Mouse (Mus musculus) stomach, embryonic 16.5 days (tissue): ENCODE results near the gene Olfr311. TPM values are rescaled to one million over a fixed set of nuclear protein-coding genes. Genes with fewer than 3 reads are reported as not detected.

Experiments
- ATAC-seq: fragments of 200-750 bp; cut with Nextera tagmentation; 2 replicates; pipeline ENCODE4 v1.8.0; 2017; ENCODE audit warnings: moderate number of reproducible peaks, moderate TSS enrichment; ENCODE audit not compliant: insufficient read depth, low FRiP score
- H3K27ac ChIP-seq: fragments of 300-500 bp; sonication (generic); 2 replicates; pipeline ENCODE4 v1.5.1; 2014; ENCODE audit warnings: low read length
- H3K27me3 ChIP-seq: fragments of 300-500 bp; sonication (generic); 2 replicates; pipeline ENCODE4 v1.6.1; 2014; ENCODE audit warnings: low read length, control low read depth, mixed read lengths; ENCODE audit not compliant: control insufficient read depth, insufficient read depth
- H3K36me3 ChIP-seq: fragments of 300-500 bp; sonication (generic); 2 replicates; pipeline ENCODE4 v1.6.1; 2014; ENCODE audit warnings: low read length; ENCODE audit not compliant: control insufficient read depth, insufficient read depth
- H3K4me1 ChIP-seq: fragments of 300-500 bp; sonication (generic); 2 replicates; pipeline ENCODE4 v1.6.1; 2014; ENCODE audit warnings: low read length, control low read depth, mixed read lengths; ENCODE audit not compliant: control insufficient read depth, insufficient read depth
- H3K4me2 ChIP-seq: fragments of 300-500 bp; sonication (generic); 2 replicates; pipeline ENCODE4 v1.6.1; 2014; ENCODE audit warnings: low read depth, low read length, mixed read lengths
- H3K4me3 ChIP-seq: fragments of 300-500 bp; sonication (generic); replicated peaks from 2 replicates; pipeline ENCODE4 v1.5.1; 2014; ENCODE audit warnings: mild to moderate bottlenecking, low read length
- H3K9ac ChIP-seq: fragments of 300-500 bp; sonication (generic); 2 replicates; pipeline ENCODE4 v1.6.1; 2014; ENCODE audit warnings: low read length
- H3K9me3 ChIP-seq: fragments of 300-500 bp; sonication (generic); replicated peaks from 2 replicates; pipeline ENCODE4 v1.6.1; 2016; ENCODE audit warnings: low read length, control low read depth; ENCODE audit not compliant: control insufficient read depth
- WGBS: fragments of 180-500 bp; shearing (Covaris S2); extraction: QIAGEN DNeasy Blood & Tissue Kit; methylation state at CpG from one replicate; pipeline ENCODE4 v1.1.7; 2014; 5-methylcytosine and 5-hydroxymethylcytosine counted together
- polyA plus RNA-seq: library from polyadenylated mRNA; unstranded; fragments of >200 nt; fragmentation: Nextera tagmentation; extraction: Ambion mirVana; gene quantifications from 2 replicates; pipeline ENCODE4 v1.2.1, GENCODE M21; 2015

Gene Olfr311
- polyA plus RNA-seq, 1 experiment from 2014 or later, result not detected

- no peak overlapping the region for H3K9ac ChIP-seq
- 58% methylated on average over 2 of the region's 2 CpGs for WGBS
- H3K36me3 ChIP-seq, result peaks cover 7% of the 10 kb centered on the region; the same call in 1 of the 2 replicates
- H3K4me2 ChIP-seq, result no peak overlapping the region
- no peak overlapping the region for H3K4me3 ChIP-seq
- H3K9me3 ChIP-seq, result no peaks in the 10 kb centered on the region
- ATAC-seq, result no peak
- no peaks in the 10 kb centered on the region for H3K27me3 ChIP-seq
- no peak overlapping the region for H3K27ac ChIP-seq
- H3K4me1 ChIP-seq, result peaks cover 6% of the 10 kb centered on the region; the same call in 1 of the 2 replicates
Measured at GRCm38 (mm10) chr11:58849731-58850130, 10.7 kb downstream of the Olfr311 start.

DNA sequence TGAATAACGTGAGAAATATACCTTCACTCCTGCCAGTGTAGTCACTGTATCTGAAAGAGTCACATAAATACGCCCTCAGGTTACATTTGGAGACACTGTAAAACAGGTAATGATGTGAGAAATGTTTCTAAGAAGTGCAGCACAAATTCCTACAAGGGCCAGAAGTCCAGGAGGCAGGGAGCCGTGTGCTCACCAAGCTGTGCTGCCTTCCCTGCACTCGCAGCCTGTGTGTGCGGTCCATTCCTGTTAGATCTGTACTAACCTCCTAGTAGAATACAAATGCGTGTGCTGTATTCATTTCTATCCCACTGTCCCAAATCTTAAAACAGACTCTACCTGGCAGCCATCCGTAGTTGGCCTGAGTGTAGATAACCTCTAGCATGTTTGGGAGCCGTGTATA is 21.7 kb downstream of the Olfr311 start:
- Histone ChIP-seq H3K27me3 (no peaks in the 10 kb centered on the region), H3K4me2 (no peak overlapping the region), H3K27ac (no peak overlapping the region), H3K9ac (no peak overlapping the region), H3K4me1 (no peaks in the 10 kb centered on the region), H3K36me3 (peaks cover 50% of the 10 kb centered on the region), H3K4me3 (no peak overlapping the region), H3K9me3 (peaks cover 24% of the 10 kb centered on the region)
- no peak for ATAC-seq
- 96% methylated on average over 8 of the region's 8 CpGs for WGBS

- WGBS, result 3% methylated on average over 37 of the region's 37 CpGs
Measured at GRCm38 (mm10) chr11:58867039-58867953, 28.2 kb downstream of the Olfr311 start, which contains the start of gene 2810021J22Rik. TSS of gene 2810021J22Rik (plus strand) at chr11:58867216.

GRCm38 (mm10) chr11:58867954-58868330 is 28.9 kb downstream of the Olfr311 start:
- WGBS, result 72% methylated on average over 6 of the region's 6 CpGs
- H3K4me1 ChIP-seq, result peaks cover 10% of the 10 kb centered on the region
- H3K27me3 ChIP-seq, result no peaks in the 10 kb centered on the region
- H3K4me2 ChIP-seq, result peak overlapping the region; percentile 75
- H3K36me3 ChIP-seq, result no peaks in the 10 kb centered on the region
- H3K4me3 ChIP-seq, result peak overlapping the region; percentile 67
- no peak for ATAC-seq
- H3K27ac ChIP-seq, result peak overlapping the region; percentile 20; the same call in 1 of the 2 replicates
- no peaks in the 10 kb centered on the region for H3K9me3 ChIP-seq
- peak overlapping the region; percentile 78 for H3K9ac ChIP-seq

More at GRCm38 (mm10) chr11:58867039-58867953, 28.2 kb downstream of the Olfr311 start, which contains the start of gene 2810021J22Rik:
- Histone ChIP-seq H3K27ac (peak within 1 kb of the TSS; percentile 65), H3K9me3 (no peaks in the 10 kb centered on the region), H3K27me3 (no peaks in the 10 kb centered on the region), H3K4me1 (peaks cover 10% of the 10 kb centered on the region), H3K36me3 (no peaks in the 10 kb centered on the region), H3K4me2 (peak within 1 kb of the TSS; percentile 75), H3K9ac (peak within 1 kb of the TSS; percentile 78), H3K4me3 (peak within 1 kb of the TSS; percentile 67)
- peak; percentile 87 for ATAC-seq

DNA sequence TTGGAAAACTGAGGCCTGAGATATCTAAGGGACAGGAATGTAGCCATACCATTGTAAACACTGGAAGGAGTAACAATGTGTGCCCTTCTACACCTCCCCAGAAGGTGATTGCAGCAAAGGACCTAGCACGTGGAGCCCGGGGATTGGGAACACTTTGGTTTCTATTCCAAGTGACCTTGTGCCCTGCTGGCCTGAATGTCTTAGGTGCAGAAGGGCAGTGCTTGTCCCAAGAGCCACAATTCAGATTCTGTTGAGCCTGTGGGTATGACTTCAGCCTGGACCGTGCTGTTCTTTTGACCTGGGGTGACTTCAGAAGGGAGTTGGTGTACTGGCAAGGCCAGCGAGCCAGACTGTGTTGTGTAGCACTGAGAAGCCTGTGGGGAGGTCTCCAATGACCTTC is 31.9 kb downstream of the Olfr311 start:
- Histone ChIP-seq H3K27ac (no peak overlapping the region), H3K9me3 (no peaks in the 10 kb centered on the region), H3K4me1 (peaks cover 10% of the 10 kb centered on the region), H3K27me3 (no peaks in the 10 kb centered on the region), H3K4me3 (no peak overlapping the region), H3K9ac (no peak overlapping the region), H3K36me3 (no peaks in the 10 kb centered on the region), H3K4me2 (no peak overlapping the region)
- ATAC-seq, result no peak
- WGBS, result 89% methylated on average over 4 of the region's 4 CpGs

DNA sequence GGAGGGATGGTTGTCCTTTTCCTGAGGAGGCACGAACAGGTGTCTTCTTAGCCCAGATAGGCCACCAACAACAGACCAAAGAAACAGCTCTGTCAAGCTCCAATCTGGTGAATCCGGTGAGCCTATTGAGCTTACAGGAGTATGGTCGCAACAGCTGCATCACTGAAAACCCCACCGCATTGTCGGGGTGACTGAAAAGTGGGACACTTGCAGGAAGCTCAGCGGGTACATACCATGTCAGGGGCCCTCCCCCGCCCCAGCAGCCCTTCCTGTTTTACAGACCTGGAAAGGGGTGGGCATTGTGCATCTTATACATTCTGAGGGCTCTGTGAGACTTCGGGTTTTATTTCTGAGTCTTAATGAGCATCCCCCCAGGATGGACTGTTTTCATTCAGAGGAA is 44.7 kb downstream of the Olfr311 start:
- H3K9ac ChIP-seq, result no peak overlapping the region
- 77% methylated on average over 8 of the region's 8 CpGs for WGBS
- H3K4me2 ChIP-seq, result no peak overlapping the region
- H3K4me3 ChIP-seq, result no peak overlapping the region
- ATAC-seq, result no peak
- H3K36me3 ChIP-seq, result 0 out of 2 replicates have a peak, but pooled peaks cover 3% of the 10 kb centered on the region
- no peaks in the 10 kb centered on the region for H3K27me3 ChIP-seq
- no peak overlapping the region for H3K27ac ChIP-seq
- no peaks in the 10 kb centered on the region for H3K4me1 ChIP-seq
- no peaks in the 10 kb centered on the region for H3K9me3 ChIP-seq

DNA sequence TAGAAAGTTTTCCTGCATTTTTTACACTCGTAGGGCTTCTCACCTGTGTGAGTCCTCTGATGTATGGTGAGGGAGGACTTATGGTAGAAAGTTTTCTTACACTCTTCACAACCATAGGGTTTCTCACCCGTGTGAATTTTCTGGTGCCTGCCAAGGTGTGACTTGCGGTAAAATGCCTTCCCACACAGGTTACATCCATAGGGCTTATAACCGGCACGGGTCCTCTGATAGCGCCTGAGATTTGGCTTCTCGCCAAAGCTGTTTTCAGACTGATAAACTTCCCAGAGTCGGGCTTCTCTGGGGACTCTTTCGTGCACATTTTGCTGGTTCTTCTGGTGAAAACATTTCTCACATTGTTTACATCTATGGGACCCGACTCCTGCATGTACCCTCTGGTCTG is 51.5 kb downstream of the Olfr311 start:
- Histone ChIP-seq H3K4me2 (no peak overlapping the region), H3K27ac (no peak overlapping the region), H3K4me3 (no peak overlapping the region), H3K27me3 (no peaks in the 10 kb centered on the region), H3K4me1 (no peaks in the 10 kb centered on the region), H3K36me3 (peaks cover 27% of the 10 kb centered on the region), H3K9ac (no peak overlapping the region), H3K9me3 (no peaks in the 10 kb centered on the region)
- ATAC-seq, result no peak
- WGBS, result 89% methylated on average over 10 of the region's 10 CpGs

Other genes starting within 250 kb of the Olfr311 start
- not detected in 2 replicates for gene Olfr324, start 244.1 kb upstream of the Olfr311 start, polyA plus RNA-seq
- gene 2210407C18Rik, start 223.2 kb upstream of the Olfr311 start, polyA plus RNA-seq, result 4.2 and 15.4 TPM in 2 replicates
- gene Olfr323, start 208.8 kb upstream of the Olfr311 start, polyA plus RNA-seq, result 0.17 TPM in 1 of 2 replicates, not detected in the other
- 0.66 and 0.67 TPM in 2 replicates for gene Trim58, start 198.8 kb upstream of the Olfr311 start, polyA plus RNA-seq
- not detected in 2 replicates for gene Olfr322, start 180.5 kb upstream of the Olfr311 start, polyA plus RNA-seq
- not detected in 2 replicates for gene Olfr320, start 158.2 kb upstream of the Olfr311 start, polyA plus RNA-seq
- not detected in 2 replicates for gene Olfr319, start 140.1 kb upstream of the Olfr311 start, polyA plus RNA-seq
- gene Olfr318, start 115.2 kb upstream of the Olfr311 start, polyA plus RNA-seq, result not detected in 2 replicates
- not detected in 2 replicates for gene Olfr317, start 100.0 kb upstream of the Olfr311 start, polyA plus RNA-seq
- not detected in 2 replicates for gene Olfr316, start 86.5 kb upstream of the Olfr311 start, polyA plus RNA-seq
- gene Olfr315, start 66.1 kb upstream of the Olfr311 start, polyA plus RNA-seq, result not detected in 2 replicates
- not detected in 2 replicates for gene Olfr314, start 56.3 kb upstream of the Olfr311 start, polyA plus RNA-seq
- gene Fam183b, start 37.3 kb upstream of the Olfr311 start, polyA plus RNA-seq, result 5.2 and 5.4 TPM in 2 replicates
- gene Olfr313, start 24.3 kb upstream of the Olfr311 start, polyA plus RNA-seq, result not detected in 2 replicates
- gene Olfr312, start 10.0 kb upstream of the Olfr311 start, polyA plus RNA-seq, result not detected in 2 replicates
- 9.5 TPM in 2 replicates for gene Gm12258, start 7.9 kb downstream of the Olfr311 start, polyA plus RNA-seq
- gene 2810021J22Rik, start 28.0 kb downstream of the Olfr311 start, polyA plus RNA-seq, result 5.9 and 7.7 TPM in 2 replicates
- 4.7 and 5.4 TPM in 2 replicates for gene Zfp39, start 65.0 kb downstream of the Olfr311 start, polyA plus RNA-seq
- gene Btnl10, start 78.7 kb downstream of the Olfr311 start, polyA plus RNA-seq, result 0.72 and 0.80 TPM in 2 replicates
- gene Rnf187, start 99.7 kb downstream of the Olfr311 start, polyA plus RNA-seq, result 113 TPM in 2 replicates
- gene Hist3h2ba, start 109.7 kb downstream of the Olfr311 start, polyA plus RNA-seq, result 44.0 and 50.7 TPM in 2 replicates
- gene Hist3h2a, start 115.4 kb downstream of the Olfr311 start, polyA plus RNA-seq, result 28.1 and 33.0 TPM in 2 replicates
- gene Trim17, start 115.4 kb downstream of the Olfr311 start, polyA plus RNA-seq, result 0.17 and 0.27 TPM in 2 replicates
- gene Trim11, start 138.8 kb downstream of the Olfr311 start, polyA plus RNA-seq, result 20.5 and 20.8 TPM in 2 replicates